Mouse (Mus musculus) heart, embryonic 12.5 days (tissue): ENCODE results near the gene Sec23a. TPM values are rescaled to one million over a fixed set of nuclear protein-coding genes. Genes with fewer than 3 reads are reported as not detected.

Source experiments
- ATAC-seq: fragments of 200-750 bp; cut with Nextera tagmentation; 2 replicates; pipeline ENCODE4 v1.8.0; 2017; ENCODE audit warnings: moderate TSS enrichment, moderate library complexity; ENCODE audit not compliant: insufficient number of reproducible peaks, low FRiP score
- H3K27ac ChIP-seq: fragments of 300-500 bp; sonication (generic); 2 replicates; pipeline ENCODE4 v1.5.1; 2016; ENCODE audit warnings: mild to moderate bottlenecking, moderate library complexity; ENCODE audit not compliant: poor library complexity, severe bottlenecking
- H3K27me3 ChIP-seq: fragments of 300-500 bp; sonication (generic); replicated peaks from 2 replicates; pipeline ENCODE4 v1.6.1; 2016; ENCODE audit warnings: mild to moderate bottlenecking, moderate library complexity
- H3K36me3 ChIP-seq: fragments of 300-500 bp; sonication (generic); 2 replicates; pipeline ENCODE4 v1.6.1; 2016; ENCODE audit warnings: mild to moderate bottlenecking, moderate library complexity
- H3K4me1 ChIP-seq: fragments of 300-500 bp; sonication (generic); replicated peaks from 2 replicates; pipeline ENCODE4 v1.6.1; 2016; ENCODE audit warnings: mild to moderate bottlenecking
- H3K4me2 ChIP-seq: fragments of 300-500 bp; sonication (generic); 2 replicates; pipeline ENCODE4 v1.6.1; 2016; ENCODE audit warnings: mild to moderate bottlenecking, moderate library complexity
- H3K4me3 ChIP-seq: fragments of 300-500 bp; sonication (generic); 2 replicates; pipeline ENCODE4 v1.5.1; 2016; ENCODE audit warnings: mild to moderate bottlenecking
- H3K9ac ChIP-seq: fragments of 300-500 bp; sonication (generic); 2 replicates; pipeline ENCODE4 v1.6.1; 2016; ENCODE audit warnings: mild to moderate bottlenecking, moderate library complexity
- H3K9me3 ChIP-seq: fragments of 300-500 bp; sonication (generic); replicated peaks from 2 replicates; pipeline ENCODE4 v1.6.1; 2016; ENCODE audit warnings: mild to moderate bottlenecking, moderate library complexity
- WGBS: fragments of 180-500 bp; shearing (Covaris S2); methylation state at CpG from one replicate; pipeline ENCODE4 v1.1.7; 2016; 5-methylcytosine and 5-hydroxymethylcytosine counted together
- polyA plus RNA-seq: library from polyadenylated mRNA; unstranded; fragments of >200 nt; fragmentation: Nextera tagmentation; extraction: Ambion mirVana; gene quantifications from 2 replicates; pipeline ENCODE4 v1.2.1, GENCODE M21; 2016

The Sec23a gene
- polyA plus RNA-seq, 1 experiment from 2014 or later = 93.0 TPM

GRCm38 (mm10) chr12:59039971-59040844 lies 28.4 kb upstream of the Sec23a start:
- ATAC-seq = peak; percentile 75
- Histone ChIP-seq H3K4me3 (0 out of 2 replicates have a peak overlapping the region, but pooled peaks have one; percentile 20), H3K36me3 (peaks cover 38% of the 10 kb centered on the region), H3K9me3 (no peaks in the 10 kb centered on the region), H3K9ac (peak overlapping the region; percentile 34; the same call in 1 of the 2 replicates), H3K27me3 (no peaks in the 10 kb centered on the region), H3K4me1 (peaks cover 7% of the 10 kb centered on the region; the same call in 1 of the 2 replicates), H3K4me2 (peak overlapping the region; percentile 61), H3K27ac (peak overlapping the region; percentile 89)
- WGBS = 5% methylated on average over 23 of the region's 23 CpGs

GRCm38 (mm10) chr12:59039162-59039970 lies 27.5 kb upstream of the Sec23a start:
- Histone ChIP-seq H3K9ac (no peak overlapping the region), H3K4me2 (peak overlapping the region; percentile 61; the same call in 1 of the 2 replicates), H3K4me3 (0 out of 2 replicates have a peak overlapping the region, but pooled peaks have one; percentile 20), H3K27me3 (no peaks in the 10 kb centered on the region), H3K27ac (peak overlapping the region; percentile 89), H3K36me3 (peaks cover 30% of the 10 kb centered on the region), H3K4me1 (peaks cover 7% of the 10 kb centered on the region; the same call in 1 of the 2 replicates), H3K9me3 (no peaks in the 10 kb centered on the region)
- 68% methylated on average over 10 of the region's 10 CpGs for WGBS
- no peak for ATAC-seq

GRCm38 (mm10) chr12:59032101-59032500 lies 20.3 kb upstream of the Sec23a start:
- H3K27ac ChIP-seq = no peak overlapping the region
- no peaks in the 10 kb centered on the region for H3K4me1 ChIP-seq
- peaks cover 18% of the 10 kb centered on the region for H3K36me3 ChIP-seq
- H3K4me3 ChIP-seq = no peak overlapping the region
- WGBS = 58% methylated on average over 5 of the region's 5 CpGs
- H3K4me2 ChIP-seq = no peak overlapping the region
- H3K9me3 ChIP-seq = no peaks in the 10 kb centered on the region
- H3K9ac ChIP-seq = no peak overlapping the region
- ATAC-seq = no peak
- H3K27me3 ChIP-seq = no peaks in the 10 kb centered on the region

GRCm38 (mm10) chr12:59021306-59021705 lies 9.5 kb upstream of the Sec23a start:
- H3K4me3 ChIP-seq = no peak overlapping the region
- H3K4me2 ChIP-seq = no peak overlapping the region
- no peak for ATAC-seq
- WGBS = 86% methylated on average over 4 of the region's 4 CpGs
- no peak overlapping the region for H3K9ac ChIP-seq
- no peaks in the 10 kb centered on the region for H3K9me3 ChIP-seq
- no peaks in the 10 kb centered on the region for H3K4me1 ChIP-seq
- H3K27me3 ChIP-seq = no peaks in the 10 kb centered on the region
- H3K36me3 ChIP-seq = peaks cover 74% of the 10 kb centered on the region
- no peak overlapping the region for H3K27ac ChIP-seq

- Histone ChIP-seq H3K4me2 (no peak overlapping the region), H3K27ac (no peak overlapping the region), H3K36me3 (peaks cover 69% of the 10 kb centered on the region), H3K9me3 (no peaks in the 10 kb centered on the region), H3K4me3 (no peak overlapping the region), H3K4me1 (no peaks in the 10 kb centered on the region), H3K9ac (no peak overlapping the region), H3K27me3 (no peaks in the 10 kb centered on the region)
- no peak for ATAC-seq
- 88% methylated on average over 2 of the region's 2 CpGs for WGBS
Measured at GRCm38 (mm10) chr12:59019891-59020290, 8.1 kb upstream of the Sec23a start.

GRCm38 (mm10) chr12:59017970-59018369 lies 6.2 kb upstream of the Sec23a start:
- peaks cover 54% of the 10 kb centered on the region for H3K36me3 ChIP-seq
- ATAC-seq = no peak
- 90% methylated on average over 8 of the region's 8 CpGs for WGBS
- H3K27me3 ChIP-seq = no peaks in the 10 kb centered on the region
- H3K27ac ChIP-seq = no peak overlapping the region
- H3K9me3 ChIP-seq = no peaks in the 10 kb centered on the region
- no peak overlapping the region for H3K4me3 ChIP-seq
- no peak overlapping the region for H3K4me2 ChIP-seq
- H3K9ac ChIP-seq = no peak overlapping the region
- H3K4me1 ChIP-seq = peaks cover 4% of the 10 kb centered on the region; the same call in 1 of the 2 replicates

GRCm38 (mm10) chr12:59013234-59013633 lies 1.4 kb upstream of the Sec23a start, which contains the start of gene Gemin2:
Gemin2 (plus strand) TSS chr12:59013393.
- peaks cover 23% of the 10 kb centered on the region for H3K36me3 ChIP-seq
- peak within 1 kb of the TSS; percentile 86 for H3K4me3 ChIP-seq
- peak within 1 kb of the TSS; percentile 73 for H3K4me2 ChIP-seq
- H3K4me1 ChIP-seq = peaks cover 22% of the 10 kb centered on the region
- peak; percentile 83 for ATAC-seq
- H3K27me3 ChIP-seq = no peaks in the 10 kb centered on the region
- H3K9me3 ChIP-seq = no peaks in the 10 kb centered on the region
- under 1% methylated on average over 28 of the region's 28 CpGs for WGBS
- H3K9ac ChIP-seq = peak within 1 kb of the TSS; percentile 87
- peak within 1 kb of the TSS; percentile 87 for H3K27ac ChIP-seq

- Histone ChIP-seq H3K4me3 (peak overlapping the region; percentile 86), H3K27ac (peak overlapping the region; percentile 87), H3K36me3 (peaks cover 21% of the 10 kb centered on the region), H3K4me1 (peaks cover 22% of the 10 kb centered on the region), H3K27me3 (no peaks in the 10 kb centered on the region), H3K4me2 (peak overlapping the region; percentile 73), H3K9me3 (no peaks in the 10 kb centered on the region), H3K9ac (peak overlapping the region; percentile 87)
- WGBS = 2% methylated on average over 7 of the region's 7 CpGs
- ATAC-seq = no peak
Measured at GRCm38 (mm10) chr12:59012710-59013091, 884 bp upstream of the Sec23a start.

GRCm38 (mm10) chr12:59011275-59011843 lies 458 bp downstream of the Sec23a start:
- Histone ChIP-seq H3K4me3 (peak overlapping the region; percentile 86), H3K4me1 (peaks cover 22% of the 10 kb centered on the region), H3K4me2 (peak overlapping the region; percentile 73), H3K27me3 (no peaks in the 10 kb centered on the region), H3K9me3 (no peaks in the 10 kb centered on the region), H3K36me3 (peaks cover 24% of the 10 kb centered on the region), H3K9ac (peak overlapping the region; percentile 92), H3K27ac (peak overlapping the region; percentile 94)
- under 1% methylated on average over 25 of the region's 25 CpGs for WGBS
- peak; percentile 74 for ATAC-seq

- 67% methylated on average over 2 of the region's 2 CpGs for WGBS
- no peak overlapping the region for H3K9ac ChIP-seq
Measured at GRCm38 (mm10) chr12:59010482-59010881, 1.3 kb downstream of the Sec23a start.

More at GRCm38 (mm10) chr12:59010482-59010881, 1.3 kb downstream of the Sec23a start:
- Histone ChIP-seq H3K27ac (no peak overlapping the region), H3K9me3 (no peaks in the 10 kb centered on the region), H3K36me3 (peaks cover 23% of the 10 kb centered on the region), H3K4me3 (peak overlapping the region; percentile 86), H3K4me2 (peak overlapping the region; percentile 73), H3K27me3 (no peaks in the 10 kb centered on the region), H3K4me1 (peaks cover 22% of the 10 kb centered on the region)
- ATAC-seq = no peak
